Comparison of ENCODE assay signal across 29 mouse cellular contexts in genomic region chr1:151596562-151596961, GRCm38 (mm10). TPM values are rescaled to one million over a fixed set of nuclear protein-coding genes. Genes with fewer than 3 reads are reported as not detected.
DNase-seq lines count a peak whose midpoint lies in the region; ATAC-seq lines count a peak whose summit lies in the region.
"Had no signal": no experiment of that assay in that cellular context is flagged by ENCODE, and none has a peak within 500 bp of the region (broad histone marks: within the 10 kb centered on the region; RNA-seq: fewer than 3 reads in every experiment).

No protein-coding gene starts in this region.

- H3K27me3 ChIP-seq in liver, embryonic 15.5 days = no peaks in the 10 kb centered on the region
- no peaks in the 10 kb centered on the region for H3K27me3 ChIP-seq in limb, embryonic 15.5 days
- H3K27me3 ChIP-seq: CH12.LX; embryonic facial prominence, embryonic 12.5 days; hindbrain, embryonic 15.5 days; liver, embryonic 13.5 days; neural tube, embryonic 13.5 days; Patski; stomach, embryonic 15.5 days had no signal

- no peaks in the 10 kb centered on the region for H3K9me3 ChIP-seq in liver, embryonic 15.5 days (replicated peaks)
- no peaks in the 10 kb centered on the region for H3K9me3 ChIP-seq in limb, embryonic 15.5 days
- H3K9me3 ChIP-seq: embryonic facial prominence, embryonic 12.5 days; G1E; hindbrain, embryonic 15.5 days; liver, embryonic 13.5 days; neural tube, embryonic 13.5 days; stomach, embryonic 15.5 days had no signal

- no peak overlapping the region for H3K4me3 ChIP-seq in liver, embryonic 15.5 days (replicated peaks)
- no peak overlapping the region for H3K4me3 ChIP-seq in limb, embryonic 15.5 days
- H3K4me3 ChIP-seq: embryonic facial prominence, embryonic 12.5 days; hindbrain, embryonic 15.5 days; liver, embryonic 13.5 days; myocyte; neural tube, embryonic 13.5 days; stomach, embryonic 15.5 days had no signal

- peak; percentile 58 to 69 for DNase-seq in heart, adult 9 months (ENCODE audit: low spot score in 2 of 2)
- DNase-seq in heart, postnatal 36 days = no peak
- DNase-seq in liver = no peak
- DNase-seq in gastrocnemius, postnatal 25 days = peak; percentile 49
- DNase-seq in cerebellum, adult 11 months = no peak
- DNase-seq: B cell, adult 2 months; cerebellum, adult 18-20 months; cerebellum, postnatal 14 days; forebrain, postnatal 0 days; kidney, adult 2 months; kidney, postnatal 36 days; liver, embryonic 13.5 days; retina, postnatal 1 day; right cerebral cortex, postnatal 25 days; thymus, adult 2 months; thymus, postnatal 4 days had no signal

- WGBS in liver, embryonic 15.5 days (ENCODE audit: insufficient replicate concordance) = 59% methylated on average over 8 of the region's 8 CpGs
- 38% methylated on average over 8 of the region's 8 CpGs for WGBS in limb, embryonic 15.5 days

- H3K36me3 ChIP-seq in liver, embryonic 15.5 days (replicated peaks) = no peaks in the 10 kb centered on the region
- no peaks in the 10 kb centered on the region for H3K36me3 ChIP-seq in limb, embryonic 15.5 days
- H3K36me3 ChIP-seq: embryonic facial prominence, embryonic 12.5 days; G1E; hindbrain, embryonic 15.5 days; liver, embryonic 13.5 days; neural tube, embryonic 13.5 days; stomach, embryonic 15.5 days had no signal

- peak overlapping the region; percentile 38; the same call in 1 of the 2 replicates for H3K27ac ChIP-seq in liver, embryonic 15.5 days (replicated peaks)
- H3K27ac ChIP-seq in limb, embryonic 15.5 days = peak overlapping the region; percentile 9; the same call in 1 of the 2 replicates
- H3K27ac ChIP-seq: embryonic facial prominence, embryonic 12.5 days; hindbrain, embryonic 15.5 days; liver, embryonic 13.5 days; macrophage; neural tube, embryonic 13.5 days; stomach, embryonic 15.5 days had no signal

- intact Hi-C loops in heart, postnatal 36 days (cut with DNase I) = no loop called here

- peaks cover 32% of the 10 kb centered on the region for H3K4me1 ChIP-seq in liver, embryonic 15.5 days (replicated peaks)
- H3K4me1 ChIP-seq in limb, embryonic 15.5 days = peaks cover 9% of the 10 kb centered on the region; the same call in 1 of the 2 replicates
- H3K4me1 ChIP-seq: stomach, embryonic 15.5 days had no signal

- no peak for ATAC-seq in liver, embryonic 15.5 days (ENCODE audit: insufficient read depth)
- ATAC-seq in limb, embryonic 15.5 days (ENCODE audit: insufficient number of reproducible peaks, low FRiP score, low TSS enrichment, low read depth) = no peak
- ATAC-seq: forebrain, postnatal 0 days; lung, postnatal 0 days; midbrain, embryonic 16.5 days; Patski had no signal

- H3K9ac ChIP-seq in liver, embryonic 15.5 days = no peak overlapping the region
- no peak overlapping the region for H3K9ac ChIP-seq in limb, embryonic 15.5 days
- H3K9ac ChIP-seq: embryonic facial prominence, embryonic 12.5 days; forebrain, postnatal 0 days; hindbrain, embryonic 15.5 days; liver, embryonic 13.5 days; neural tube, embryonic 13.5 days; stomach, embryonic 15.5 days had no signal

- no peak overlapping the region for H3K4me2 ChIP-seq in liver, embryonic 15.5 days
- 0 out of 2 replicates have a peak overlapping the region, but pooled peaks have one; percentile 2 for H3K4me2 ChIP-seq in limb, embryonic 15.5 days
- H3K4me2 ChIP-seq: embryonic facial prominence, embryonic 12.5 days; hindbrain, embryonic 15.5 days; liver, embryonic 13.5 days; neural tube, embryonic 13.5 days; stomach, embryonic 15.5 days had no signal

RNA-seq across cellular contexts. Expression of gene Fam129a, which starts 25.6 kb away (rescaled TPM):
- 10 to 100 TPM; 12.8 to 18.2 TPM for total RNA-seq in heart, postnatal 36 days (2021)
- polyA plus RNA-seq in liver, embryonic 15.5 days (2015; fragmentation: Nextera tagmentation; extraction: Ambion mirVana) = 8.6 and 9.1 TPM in 2 replicates
- total RNA-seq in gastrocnemius, postnatal 25 days (2021) = 10 to 100 TPM in 1 of 2 experiments, 1 to 10 TPM in 1; 9.7 to 15.8 TPM
- 24.2 and 25.2 TPM in 2 replicates for polyA plus RNA-seq in limb, embryonic 15.5 days (2015; fragmentation: Nextera tagmentation; extraction: Ambion mirVana)
- polyA plus RNA-seq: G1E had no signal

Comparison
In these comparisons a context has a peak if more than half of its experiments do, and no peak if none do; other contexts are left out.
1. DNase-seq: peak in heart, adult 9 months (2 of 2) and gastrocnemius, postnatal 25 days (single experiment); none in heart, postnatal 36 days (0 of 2), liver (single experiment) and cerebellum, adult 11 months (single experiment).